Mouse (Mus musculus) lung, postnatal 25 days (tissue): ENCODE results near the gene Nme7.
A peak's percentile ranks its signal among the peaks of the same experiment; 100 is the strongest.

Source experiments
- DNase-seq: peaks from one replicate; pipeline ENCODE4 v3.0.0; 2022; ENCODE audit warnings: low spot score

The Nme7 gene

DNA sequence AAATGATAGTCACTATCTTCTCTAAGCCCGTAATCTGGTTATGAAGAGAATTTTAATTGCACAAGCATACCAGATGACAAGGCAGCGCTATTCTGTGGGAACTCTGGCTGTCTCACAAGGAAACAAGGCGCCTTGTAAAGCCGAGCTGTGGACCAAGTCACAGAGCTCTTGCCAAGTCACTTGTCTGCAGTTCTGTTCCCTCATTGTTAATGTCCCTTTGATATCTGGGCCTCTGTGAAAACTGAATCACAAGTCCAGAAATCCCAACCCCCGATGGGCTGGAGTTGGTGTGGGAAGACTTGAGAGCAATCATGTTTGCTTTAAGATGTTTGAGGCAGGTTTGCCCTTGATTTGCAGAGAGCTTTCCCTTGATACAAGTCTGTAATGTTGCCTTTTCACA, 16.8 kb downstream of the Nme7 start:
- DNase-seq, result no peak

GRCm38 (mm10) chr1:164321408-164321807, 17.5 kb downstream of the Nme7 start:
- DNase-seq, result no peak

- DNase-seq, result no peak
Observed at GRCm38 (mm10) chr1:164322987-164323650, 19.2 kb downstream of the Nme7 start.

DNA sequence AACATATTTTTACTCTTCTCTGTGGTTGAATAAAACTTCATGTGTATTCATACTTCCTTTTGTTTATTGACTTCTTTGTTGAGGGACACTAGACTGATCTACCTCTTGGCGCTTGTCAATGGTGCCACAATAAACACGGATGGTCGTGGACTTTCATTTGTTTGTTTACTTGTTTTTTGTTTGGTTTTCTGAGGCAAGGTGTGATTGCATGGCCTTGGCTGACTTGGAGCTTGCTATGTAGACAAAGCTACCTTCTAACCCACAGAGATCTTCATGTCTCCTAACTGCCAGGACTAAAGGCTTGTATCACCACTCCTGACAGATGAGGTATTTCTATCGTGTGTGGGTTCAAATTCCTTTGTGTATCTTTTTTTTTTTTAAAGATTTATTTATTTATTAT, 20.3 kb downstream of the Nme7 start:
- DNase-seq, result no peak

DNA sequence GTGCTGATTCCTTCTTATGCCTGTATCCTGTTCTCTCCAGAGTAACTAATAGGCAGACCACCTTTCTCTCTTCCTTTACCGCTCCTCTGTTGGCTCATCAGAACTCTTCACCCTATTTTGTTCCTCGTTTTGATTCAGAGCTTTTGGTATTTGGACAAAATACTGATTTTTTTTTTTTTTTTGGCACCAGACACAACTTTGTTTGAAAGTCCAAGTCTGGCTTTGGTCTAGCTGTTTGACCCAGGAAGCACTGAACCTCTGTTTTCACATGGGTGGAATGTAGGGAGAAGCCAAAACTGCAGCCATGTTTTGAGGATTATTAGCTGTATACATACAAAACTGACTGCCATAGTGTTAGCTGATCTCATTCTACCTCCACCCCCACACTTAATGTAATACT, 21.0 kb downstream of the Nme7 start:
- no peak for DNase-seq

DNA sequence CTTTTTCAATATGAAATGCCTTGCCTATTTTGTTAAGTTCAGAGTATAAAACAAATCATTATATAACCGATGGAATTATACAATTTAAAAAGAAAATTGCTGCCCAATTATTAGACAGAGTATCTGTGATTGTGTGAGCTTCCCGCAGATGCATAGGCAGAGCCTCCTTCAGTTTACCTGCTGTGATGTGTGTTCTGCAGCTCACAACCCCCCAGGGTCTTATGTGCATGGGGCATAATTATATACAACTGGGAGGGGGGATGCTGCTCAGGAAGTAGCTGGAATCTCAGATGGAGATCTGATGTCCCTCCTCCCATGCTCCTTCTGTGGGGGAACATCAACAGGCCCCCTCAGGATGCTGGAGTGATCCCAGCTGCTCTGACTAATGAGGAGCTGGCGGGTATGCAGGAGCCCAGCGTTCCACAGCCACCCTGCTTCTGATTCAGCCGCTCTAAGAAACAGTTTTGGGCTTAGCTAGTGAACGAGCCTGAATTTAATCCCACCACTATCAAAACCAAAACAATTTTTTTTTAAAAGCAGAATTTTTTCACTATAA, 22.8 kb downstream of the Nme7 start:
- no peak for DNase-seq

DNA sequence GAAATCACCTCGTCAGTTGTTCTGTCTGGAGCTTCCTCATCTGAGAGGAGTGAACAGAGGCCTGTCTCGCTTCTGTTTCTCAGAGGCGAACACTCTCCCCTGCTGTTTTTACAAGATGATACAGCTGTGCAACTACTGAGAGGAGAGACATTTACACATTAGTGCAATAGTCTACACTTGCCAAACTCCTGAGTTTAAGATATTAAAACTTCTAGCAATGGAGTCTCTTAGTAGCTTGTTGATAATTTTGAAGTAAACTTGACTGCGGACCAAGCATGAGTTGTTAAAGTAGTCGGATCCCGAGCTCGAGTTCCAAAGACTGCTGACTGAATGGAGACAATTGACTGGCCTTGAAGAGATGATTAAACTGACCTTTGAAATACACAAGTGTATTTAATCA, 23.8 kb downstream of the Nme7 start:
- no peak for DNase-seq

GRCm38 (mm10) chr1:164332559-164332958, 28.6 kb downstream of the Nme7 start:
- no peak for DNase-seq

DNA sequence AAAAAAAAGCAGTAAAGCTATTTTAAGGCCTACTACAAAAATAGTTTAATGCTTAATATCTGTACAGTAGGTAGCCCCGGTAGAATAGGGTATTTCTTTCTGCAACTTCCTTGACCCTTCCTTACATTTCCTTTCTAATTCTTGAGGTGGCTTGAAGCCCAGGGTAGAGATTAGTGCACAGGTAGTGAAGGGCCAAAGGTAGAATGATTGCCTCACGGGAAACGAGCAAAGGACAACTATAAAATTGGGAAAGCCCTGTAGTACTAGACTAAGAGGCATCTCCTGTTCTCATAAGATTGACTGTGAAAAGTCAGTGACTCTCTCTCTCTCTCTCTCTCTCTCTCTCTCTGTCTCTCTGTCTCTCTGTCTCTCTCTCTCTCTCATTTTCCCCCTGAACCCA, 31.5 kb downstream of the Nme7 start:
- DNase-seq, result no peak

DNA sequence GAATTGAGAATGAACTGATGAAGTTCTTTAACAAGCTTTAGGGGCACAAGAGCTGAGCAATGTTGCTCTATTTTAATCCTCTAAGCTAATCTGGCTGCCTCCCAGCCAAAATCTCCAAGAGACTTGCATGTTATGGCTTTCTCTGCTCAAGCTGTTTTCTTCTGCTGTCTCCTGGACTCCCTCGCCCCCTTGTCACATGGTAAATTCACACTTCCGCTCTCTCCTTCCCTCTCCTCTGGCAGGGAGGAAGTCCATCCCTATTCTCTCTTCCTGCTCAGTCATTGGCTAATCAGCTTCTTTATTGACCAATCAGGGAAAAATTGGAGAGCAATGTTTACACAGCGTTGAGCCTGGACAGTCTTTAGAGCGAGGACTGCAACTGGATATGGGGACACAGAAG, 31.9 kb downstream of the Nme7 start:
- DNase-seq, result no peak

- DNase-seq, result no peak
Observed at GRCm38 (mm10) chr1:164342161-164342560, 38.2 kb downstream of the Nme7 start.

- DNase-seq, result no peak
Observed at GRCm38 (mm10) chr1:164353443-164353842, 49.5 kb downstream of the Nme7 start.

DNA sequence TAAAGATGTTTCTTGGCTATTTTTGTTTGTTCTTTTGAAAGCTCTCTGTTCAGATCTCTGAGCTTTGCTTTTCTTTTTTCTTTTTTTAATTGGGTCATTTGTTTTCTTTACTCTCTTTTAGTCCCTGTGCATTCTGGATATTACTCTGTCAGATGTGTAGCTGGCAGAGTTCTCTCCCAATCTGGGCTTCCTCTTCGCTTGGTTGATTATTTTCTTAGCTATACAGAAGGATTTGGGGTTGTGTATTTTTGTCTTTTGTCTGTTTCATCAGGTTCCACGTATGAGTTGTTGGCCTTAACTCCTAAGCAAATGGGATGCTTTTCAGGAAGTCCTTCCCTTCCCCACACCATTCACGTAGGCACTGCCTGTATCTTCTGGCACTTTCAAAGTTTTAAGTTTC, 54.1 kb downstream of the Nme7 start:
- DNase-seq, result no peak

GRCm38 (mm10) chr1:164361997-164362396, 58.1 kb downstream of the Nme7 start:
- no peak for DNase-seq

- DNase-seq, result peak; percentile 70
Observed at GRCm38 (mm10) chr1:164366156-164367128, 62.5 kb downstream of the Nme7 start.

DNA sequence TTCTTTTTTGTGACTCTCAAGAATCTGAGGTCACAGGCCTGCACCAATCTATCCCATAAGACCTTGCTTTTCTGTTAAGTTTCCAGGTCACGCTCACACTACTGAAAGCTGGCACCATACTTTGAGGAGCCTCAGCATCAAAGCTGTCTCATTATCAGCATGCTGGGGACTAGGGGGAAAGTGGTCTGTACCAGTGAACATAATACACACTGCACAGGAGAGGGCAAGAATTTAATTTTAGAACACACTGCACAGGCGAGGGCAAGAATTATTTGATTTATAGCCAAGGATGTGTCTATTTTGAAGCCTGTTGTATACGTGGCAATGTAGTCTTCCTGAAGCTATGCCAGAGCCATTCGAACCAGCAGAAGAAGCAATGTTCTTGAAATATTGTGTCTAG, 64.2 kb downstream of the Nme7 start:
- no peak for DNase-seq

GRCm38 (mm10) chr1:164369781-164370180, 65.9 kb downstream of the Nme7 start:
- DNase-seq, result no peak

- DNase-seq, result no peak
Observed at GRCm38 (mm10) chr1:164373029-164373428, 69.1 kb downstream of the Nme7 start.

DNA sequence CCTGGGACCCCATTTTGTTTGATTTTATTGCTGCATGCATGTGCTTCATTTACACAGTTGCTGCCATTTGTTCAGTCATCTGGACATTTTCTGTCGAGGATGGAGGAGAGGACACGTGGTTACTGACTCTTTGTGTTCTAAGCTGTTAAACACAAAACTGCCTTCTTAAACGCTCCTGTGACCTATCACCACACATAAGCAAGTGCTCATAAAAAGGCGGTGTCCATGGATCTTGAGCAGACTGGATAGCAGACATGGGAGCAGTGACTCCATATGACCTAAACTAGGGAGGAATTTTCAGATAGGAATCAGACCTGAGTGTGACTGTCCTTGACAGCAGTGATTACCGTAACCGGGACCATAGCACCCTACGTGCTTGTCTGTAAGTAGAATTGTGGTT, 70.1 kb downstream of the Nme7 start:
- no peak for DNase-seq

GRCm38 (mm10) chr1:164375626-164376025, 71.7 kb downstream of the Nme7 start:
- no peak for DNase-seq

GRCm38 (mm10) chr1:164376761-164377487, 73.0 kb downstream of the Nme7 start:
- no peak for DNase-seq

- no peak for DNase-seq
Observed at GRCm38 (mm10) chr1:164383621-164384020, 79.7 kb downstream of the Nme7 start.
